Mouse (Mus musculus) layer of hippocampus, postnatal 36 days (tissue): ENCODE results near the gene Ccser1. TPM values are rescaled to one million over a fixed set of nuclear protein-coding genes. Genes with fewer than 3 reads are reported as not detected.
"Not testable (repeated sequence)": the region's sequence is repeated elsewhere in the genome, so short reads cannot be mapped to it uniquely, and the experiment has no call there.

Experiments used
- DNase-seq, 2 experiments: peaks; one replicate each; pipeline ENCODE4 v3.0.0; 2022
- total RNA-seq, 2 experiments: library from RNA; stranded (reverse); gene quantifications; 2 replicates each; pipeline ENCODE4 v1.2.3; 2021

Ccser1 gene
- total RNA-seq, 2 experiments from 2014 or later, result 36.1 to 41.7 TPM

DNA sequence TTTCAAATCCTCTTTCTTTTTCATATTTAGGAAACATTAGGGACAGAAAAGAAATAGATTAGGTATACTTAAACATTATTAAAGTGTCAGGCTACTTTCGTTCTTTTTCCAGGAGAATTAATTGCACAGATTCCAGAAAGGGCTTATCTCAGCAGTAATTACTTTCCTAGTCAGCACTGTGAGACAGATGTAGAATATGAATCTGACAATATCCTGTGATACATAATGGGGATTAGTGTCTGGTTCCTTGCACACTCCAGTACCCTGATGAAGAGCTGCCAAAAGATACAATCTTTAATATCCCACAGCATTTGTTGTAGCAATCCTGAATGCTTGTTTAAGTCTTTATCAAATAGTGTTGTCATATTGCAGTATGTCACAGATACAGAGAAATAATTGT is 548.9 kb downstream of the Ccser1 start:
- DNase-seq, result no peak

DNA sequence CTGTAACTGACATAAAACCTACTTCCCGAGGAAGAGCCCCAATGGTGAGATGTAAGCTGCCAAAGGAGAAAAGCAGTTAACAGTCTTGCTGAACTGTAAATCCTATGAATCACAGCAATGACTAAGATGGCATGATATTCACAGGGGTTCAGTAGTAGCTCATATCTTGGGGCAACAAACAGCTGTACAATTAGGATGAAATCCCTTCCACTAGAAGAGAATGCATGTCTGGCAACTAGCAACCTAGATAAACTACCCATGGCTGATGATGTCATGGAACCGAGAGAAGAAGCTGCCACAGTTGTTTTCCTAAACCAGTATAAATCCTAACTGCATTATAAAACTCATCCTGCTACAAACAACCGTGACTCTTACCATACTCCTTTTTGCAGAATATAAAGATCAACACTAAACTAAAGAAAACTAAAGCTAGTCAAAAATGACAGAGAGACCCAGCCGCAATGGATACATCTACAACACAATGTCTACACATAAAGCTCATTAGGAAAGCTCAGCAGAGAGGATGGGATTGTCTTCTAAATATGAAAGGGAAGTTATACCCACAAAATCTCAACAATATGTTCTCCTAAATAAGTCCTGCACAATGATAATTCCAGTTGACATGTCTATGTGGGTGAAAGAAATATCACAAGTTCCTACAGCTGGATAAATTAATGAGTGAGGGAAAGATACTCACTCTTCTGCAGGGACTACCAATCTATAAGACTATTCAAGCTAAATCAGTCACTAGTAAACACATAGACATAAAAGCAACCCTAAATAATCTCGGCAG is 550.2 kb downstream of the Ccser1 start:
- DNase-seq, result no peak

DNA sequence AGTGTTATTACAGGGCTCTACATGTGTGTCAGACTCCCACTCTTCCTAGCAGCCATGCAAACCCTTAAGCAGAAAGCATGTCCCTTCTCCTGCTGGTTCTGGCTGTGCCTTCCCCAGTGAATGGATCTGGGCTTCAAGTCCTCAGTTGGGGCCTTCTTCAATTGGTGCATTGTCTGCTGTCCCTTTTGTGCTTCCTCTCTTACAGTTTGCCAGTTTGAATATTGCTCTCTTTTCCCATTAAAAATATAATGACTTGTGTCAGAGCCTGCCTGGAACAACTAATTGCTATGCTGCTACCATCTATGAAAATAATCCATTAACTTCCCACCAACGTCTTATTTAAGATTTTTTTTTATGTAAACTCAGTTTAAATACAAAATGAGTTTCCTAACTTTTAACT is 566.2 kb downstream of the Ccser1 start:
- no peak for DNase-seq

DNA sequence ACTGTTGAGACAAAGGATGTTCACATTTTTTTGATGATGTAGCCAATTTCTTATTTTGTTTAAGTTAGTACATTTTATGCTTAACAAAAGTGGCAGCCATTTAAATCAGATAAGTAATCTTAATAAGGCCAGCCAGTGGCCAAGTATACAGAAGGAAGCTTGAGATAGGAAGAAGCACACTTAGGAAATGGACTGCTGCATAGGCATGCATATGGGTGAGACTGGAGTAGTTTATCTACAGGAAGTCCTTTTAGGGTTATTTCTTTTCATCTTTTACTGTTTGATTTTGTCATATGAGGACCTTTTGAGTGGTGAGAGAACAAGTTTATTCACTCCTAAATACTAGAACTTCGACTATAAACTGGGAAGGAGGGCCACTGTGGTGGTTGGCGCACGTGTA is 582.0 kb downstream of the Ccser1 start:
- no peak for DNase-seq

DNA sequence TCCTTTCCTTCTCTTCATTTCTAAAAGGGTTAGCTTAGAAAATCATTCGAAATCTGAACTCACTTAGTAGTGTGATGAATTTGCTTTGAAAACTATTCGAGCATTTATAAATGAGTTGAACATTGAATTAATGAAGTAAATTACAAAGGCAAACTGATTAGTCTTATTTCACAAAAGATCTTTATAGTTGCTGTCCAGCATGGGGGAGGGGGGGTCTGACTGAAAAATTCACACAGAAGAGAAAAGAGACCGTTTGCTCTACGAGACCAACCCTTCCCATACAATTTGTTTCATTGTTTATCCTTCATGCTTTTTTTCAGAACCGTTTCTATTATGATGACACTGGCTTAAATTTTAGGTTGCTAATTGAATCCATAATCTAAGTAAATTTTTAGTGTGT is 583.3 kb downstream of the Ccser1 start:
- no peak for DNase-seq

DNA sequence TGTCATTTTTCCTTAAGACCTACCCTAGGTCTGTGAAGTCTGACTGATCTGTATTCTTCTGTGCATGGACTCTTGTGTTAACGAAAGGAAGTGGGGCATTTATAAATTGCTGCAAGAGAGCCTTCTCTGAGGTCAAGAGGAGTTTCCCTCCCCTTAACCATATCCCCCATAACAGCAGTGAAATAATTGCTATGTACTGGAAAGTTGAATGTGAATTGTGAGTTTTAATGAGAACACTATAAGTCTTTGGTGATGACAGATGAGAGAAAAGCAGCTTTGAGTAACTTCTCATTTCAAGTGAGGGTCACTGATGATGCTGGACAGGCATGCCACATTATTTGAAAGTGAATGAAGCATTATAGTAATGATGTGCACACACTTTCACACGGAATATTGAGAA is 585.7 kb downstream of the Ccser1 start:
- DNase-seq, result no peak

DNA sequence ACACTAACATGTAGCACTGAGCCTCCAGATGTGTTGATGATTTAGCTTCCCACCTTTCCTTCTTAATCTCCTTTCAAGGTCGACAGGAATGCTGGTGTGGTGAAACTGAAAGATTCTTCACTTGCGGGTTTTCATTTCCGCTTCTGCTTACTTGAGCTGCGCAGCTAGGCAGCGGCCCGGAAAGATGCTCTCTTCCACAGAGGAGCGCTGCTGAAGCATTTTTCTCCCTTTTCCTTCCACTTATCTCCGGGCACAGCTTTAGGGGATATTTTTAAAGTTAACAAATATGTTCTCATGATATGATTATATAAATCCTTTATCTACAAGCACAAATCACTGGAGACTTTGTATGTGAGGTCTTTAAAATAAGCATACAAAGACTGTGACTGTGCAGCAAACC is 587.0 kb downstream of the Ccser1 start:
- DNase-seq, result no peak

DNA sequence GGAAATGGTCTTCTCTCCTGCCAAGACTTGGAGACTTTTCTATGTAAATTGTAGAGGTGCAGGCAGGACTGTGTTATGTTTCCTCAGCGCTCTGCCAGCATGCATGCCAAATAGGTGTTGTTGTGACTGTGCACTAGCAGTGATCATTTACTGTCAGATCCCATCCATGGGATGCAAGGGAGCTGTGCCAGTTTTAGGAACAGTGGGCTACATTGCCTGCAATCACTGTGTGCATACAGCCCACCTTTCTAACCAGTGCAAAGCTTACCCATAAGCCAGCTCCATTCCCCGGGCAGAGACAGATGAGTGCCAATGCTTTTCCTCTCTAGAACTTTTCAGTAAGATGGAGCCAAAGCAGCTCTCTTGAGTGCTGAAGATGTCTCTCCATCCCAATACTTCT is 606.6 kb downstream of the Ccser1 start:
- DNase-seq, result no peak

DNA sequence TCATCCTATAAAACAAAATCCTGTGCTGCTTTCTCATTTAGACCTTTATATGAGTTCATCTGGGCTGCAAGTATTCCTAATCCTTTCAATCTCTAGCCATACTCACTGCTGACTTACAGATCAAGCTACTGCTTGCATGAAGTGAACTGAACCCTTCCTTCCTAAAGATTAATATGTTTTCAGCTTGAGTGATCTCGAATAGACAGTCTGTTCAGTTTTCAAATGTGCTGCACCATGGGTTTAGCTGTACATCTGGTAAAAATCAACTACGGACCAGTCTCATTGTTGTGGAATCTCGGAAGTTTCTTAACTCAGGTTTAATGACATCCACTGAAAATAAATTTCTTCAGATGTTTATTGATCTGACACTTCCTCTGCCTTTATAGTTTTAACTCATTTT is 620.8 kb downstream of the Ccser1 start:
- no peak for DNase-seq

DNA sequence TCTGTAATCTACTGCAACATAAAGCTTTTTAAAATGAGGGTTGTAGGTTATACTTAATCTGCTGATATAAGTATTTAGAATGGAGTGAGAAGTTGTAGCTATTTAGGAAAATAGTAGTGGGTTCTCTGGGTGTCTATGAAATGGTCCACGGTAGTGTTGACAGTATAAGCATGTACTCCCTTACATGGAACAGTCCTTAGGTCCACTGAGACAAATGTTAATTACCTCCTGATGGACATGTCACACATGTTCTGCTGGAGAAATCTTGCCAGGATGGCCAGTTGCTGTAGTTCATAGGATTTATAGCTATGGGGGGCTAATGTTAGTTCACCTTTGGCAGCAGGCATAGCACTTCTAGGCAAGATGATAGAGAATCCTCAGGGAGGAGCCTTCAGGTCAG is 625.4 kb downstream of the Ccser1 start:
- DNase-seq, result no peak

DNA sequence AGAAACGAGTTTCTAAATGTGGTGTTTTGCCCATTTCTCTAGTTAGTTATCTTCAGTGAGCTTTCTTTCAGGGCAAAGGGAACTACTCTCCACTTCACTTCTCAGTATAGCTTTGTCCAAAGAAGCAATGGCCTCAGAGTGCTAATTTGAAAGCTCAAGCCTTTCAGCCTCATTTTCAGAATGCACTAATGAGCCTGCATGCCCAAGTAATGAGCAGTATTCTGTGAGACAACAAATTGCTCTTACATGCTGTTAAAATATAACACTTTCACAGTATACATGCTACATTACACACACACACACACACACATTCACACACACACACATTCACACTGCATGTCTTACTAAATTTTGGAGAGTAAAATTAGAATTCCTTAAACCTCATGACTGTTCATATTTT is 637.6 kb downstream of the Ccser1 start:
- no peak for DNase-seq

DNA sequence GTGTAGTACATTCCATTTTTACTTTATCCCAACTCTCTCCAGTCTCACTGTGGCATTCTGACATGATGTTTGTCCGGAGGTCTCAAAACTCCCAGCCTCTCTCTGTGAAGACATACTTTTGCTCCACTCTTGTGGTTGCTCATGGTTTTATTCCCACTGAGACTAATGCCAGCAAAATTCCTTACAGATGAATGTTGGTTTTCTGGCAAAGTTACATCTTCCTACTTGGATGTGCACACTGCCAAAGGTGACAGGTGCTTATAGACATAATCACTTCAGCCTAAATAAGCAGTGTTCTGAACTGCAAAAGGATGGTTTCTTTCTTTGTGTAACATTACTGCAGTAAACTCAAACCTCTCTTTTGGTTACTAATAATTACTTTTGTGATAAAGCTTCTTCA is 696.2 kb downstream of the Ccser1 start:
- DNase-seq, result no peak

DNA sequence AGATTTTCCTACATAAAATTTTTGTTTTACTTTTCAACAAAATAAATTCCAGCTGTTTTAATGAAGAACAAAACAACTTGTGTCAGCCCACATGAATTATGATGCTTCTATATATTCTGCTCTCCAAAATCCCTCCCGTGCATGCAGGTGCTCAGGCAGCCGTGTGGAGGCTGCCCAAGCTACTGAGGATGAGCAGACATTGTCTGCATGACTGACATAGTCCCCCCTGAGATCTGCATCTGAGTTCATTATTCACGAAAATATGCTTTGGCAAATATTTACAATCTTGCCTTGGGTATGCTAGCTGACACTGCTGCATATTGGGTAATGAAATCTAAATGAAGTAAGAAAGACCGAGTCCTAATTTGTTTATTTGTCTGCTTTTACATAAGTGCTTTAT is 718.1 kb downstream of the Ccser1 start:
- no peak for DNase-seq

DNA sequence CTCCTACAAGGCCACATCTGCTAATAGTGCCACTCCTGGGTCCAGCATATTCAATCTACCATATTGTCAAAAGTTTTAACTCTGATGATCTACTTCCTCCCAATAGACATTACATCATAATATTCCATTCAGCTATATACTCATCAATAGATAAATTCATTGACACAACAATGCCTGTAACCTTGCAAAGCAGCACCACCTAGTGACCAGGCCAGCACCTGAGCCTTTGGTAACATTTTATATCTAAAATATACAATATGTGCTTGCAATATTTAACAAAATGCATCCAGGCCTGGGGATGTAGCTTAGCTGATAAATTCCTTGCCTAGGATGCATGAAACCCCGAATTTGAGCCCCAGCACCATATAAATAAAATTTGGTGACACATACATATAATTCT is 722.6 kb downstream of the Ccser1 start:
- DNase-seq, result peak; percentile 6 to 8

DNA sequence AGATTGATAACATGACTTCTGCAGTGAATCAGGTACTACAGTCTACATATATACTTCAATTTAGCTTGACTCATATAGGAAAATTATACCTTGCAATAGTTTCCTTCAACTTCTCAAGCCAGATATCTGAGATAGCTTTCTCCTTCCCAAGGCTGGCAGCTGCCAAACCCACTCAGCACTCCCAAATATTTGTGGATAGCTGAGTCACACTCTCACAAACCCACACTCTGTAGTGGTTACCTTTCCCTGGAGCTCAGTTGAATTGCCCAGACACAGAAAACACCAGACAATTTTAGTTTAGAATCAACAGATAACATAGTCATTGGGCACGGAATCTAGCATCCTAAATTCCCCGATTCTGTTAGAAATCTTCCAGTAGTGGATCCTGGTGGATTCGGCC is 732.8 kb downstream of the Ccser1 start:
- DNase-seq, result no peak

DNA sequence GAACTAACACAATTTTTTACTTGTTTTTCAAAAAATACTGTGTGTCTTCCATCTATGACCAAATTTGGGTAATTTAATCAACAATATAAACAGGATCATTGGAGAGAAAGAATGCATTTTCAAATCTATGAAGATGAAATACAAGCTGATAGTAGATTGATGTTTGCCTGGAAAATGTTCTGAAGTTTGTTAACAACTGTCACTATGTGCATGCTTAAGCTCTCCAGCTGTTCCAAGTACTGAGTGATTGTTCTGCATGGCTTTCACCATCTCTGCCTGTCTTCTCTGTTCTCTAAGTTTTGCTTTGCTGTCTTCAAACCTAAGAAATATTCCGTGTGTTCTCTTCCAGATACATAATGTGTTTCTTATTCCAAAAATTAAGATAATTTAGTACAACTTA is 751.5 kb downstream of the Ccser1 start:
- DNase-seq, result no peak

DNA sequence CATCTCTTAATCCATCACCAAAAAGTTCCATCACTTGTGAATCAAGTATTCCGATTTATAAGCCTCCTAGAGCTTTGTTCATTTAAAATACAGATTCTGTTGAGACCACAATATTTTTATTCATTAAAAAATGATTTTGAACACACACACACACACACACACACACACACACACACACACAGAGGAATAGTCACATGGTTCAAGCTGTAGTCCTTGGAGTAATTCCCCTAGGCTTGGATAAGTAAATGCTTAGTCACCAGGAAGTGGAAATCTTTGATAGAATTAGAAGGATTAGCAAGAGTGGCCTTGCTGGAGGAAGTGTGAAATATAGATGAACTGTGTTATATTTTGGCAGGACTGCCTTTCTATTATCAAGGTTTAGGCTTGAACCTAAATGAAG is 756.5 kb downstream of the Ccser1 start:
- DNase-seq, result no peak

DNA sequence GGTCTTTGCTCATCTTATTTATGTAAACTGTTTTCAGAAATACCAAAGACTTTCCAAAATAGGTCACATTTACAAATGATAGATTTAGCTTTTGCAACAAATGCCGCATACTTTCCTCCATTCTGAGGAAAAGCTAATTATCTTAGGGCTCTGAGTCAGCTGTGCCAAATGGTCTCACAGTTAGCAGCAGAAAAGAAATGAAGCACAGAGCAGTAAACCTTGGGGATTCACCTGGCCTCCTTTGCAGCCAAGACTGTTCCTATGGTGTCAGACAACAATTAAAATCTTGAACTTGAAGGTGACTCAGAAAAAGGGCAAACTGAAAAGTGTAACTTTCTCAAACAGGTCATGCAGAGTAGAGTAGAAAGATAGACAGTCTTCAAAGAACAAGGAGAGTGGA is 759.1 kb downstream of the Ccser1 start:
- no peak for DNase-seq

DNA sequence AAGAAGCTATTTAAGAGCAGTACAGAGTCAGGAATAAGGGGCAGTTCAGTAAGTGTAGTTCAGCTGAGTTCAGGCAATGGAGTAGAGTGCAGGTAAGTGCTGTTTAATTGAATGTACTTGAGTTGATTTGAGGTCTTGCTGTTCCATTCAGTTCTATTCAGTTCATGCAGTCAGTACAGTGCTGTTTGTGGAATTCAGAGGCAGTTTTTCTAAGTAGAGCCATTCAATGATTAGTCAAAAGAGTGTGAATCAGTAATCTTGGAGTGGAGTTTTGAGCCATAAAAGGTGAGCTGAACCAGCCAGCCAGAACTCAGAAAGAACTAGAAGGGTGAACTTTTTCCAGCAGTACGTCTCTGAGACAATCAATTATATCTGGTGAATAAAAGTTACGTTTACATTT is 773.6 kb downstream of the Ccser1 start:
- no peak for DNase-seq

DNA sequence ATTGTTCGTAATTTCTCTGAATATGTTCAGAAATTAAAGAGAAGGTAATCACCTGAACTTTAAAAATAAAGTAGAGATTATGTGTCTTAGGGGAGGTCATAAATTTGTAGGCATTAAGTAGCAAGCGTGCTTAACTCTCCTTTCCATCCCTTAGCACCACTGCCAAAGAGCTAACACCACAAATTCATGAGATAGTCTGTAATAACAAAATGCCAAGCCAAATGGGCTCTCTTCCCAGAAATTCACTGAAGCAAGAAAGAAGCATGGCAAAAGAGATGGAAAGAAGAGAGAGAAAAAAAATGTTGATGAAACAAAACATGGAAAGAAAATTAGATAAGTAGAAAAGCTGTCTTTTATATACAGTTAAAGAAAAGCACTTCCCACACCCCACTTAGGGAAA is 796.8 kb downstream of the Ccser1 start:
- DNase-seq, result no peak

DNA sequence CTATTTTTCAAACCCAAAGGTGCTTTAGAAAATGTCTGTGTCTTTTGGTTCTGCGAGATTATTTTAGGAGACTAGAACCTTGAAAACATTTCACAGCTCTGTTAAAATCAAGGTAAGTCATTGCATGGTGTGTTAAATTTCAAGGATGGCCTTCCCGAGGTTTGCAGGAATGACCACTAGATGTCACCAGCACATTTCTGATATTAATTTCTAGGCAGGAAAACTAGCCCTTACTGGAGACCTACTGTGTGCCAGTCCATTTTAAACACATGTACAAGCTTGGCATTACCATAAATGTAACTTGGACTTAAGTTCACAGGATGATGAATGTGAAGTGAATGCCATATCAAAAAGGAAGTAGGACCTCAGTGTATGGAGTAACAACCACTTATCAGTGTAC is 798.3 kb downstream of the Ccser1 start:
- DNase-seq, result no peak

DNA sequence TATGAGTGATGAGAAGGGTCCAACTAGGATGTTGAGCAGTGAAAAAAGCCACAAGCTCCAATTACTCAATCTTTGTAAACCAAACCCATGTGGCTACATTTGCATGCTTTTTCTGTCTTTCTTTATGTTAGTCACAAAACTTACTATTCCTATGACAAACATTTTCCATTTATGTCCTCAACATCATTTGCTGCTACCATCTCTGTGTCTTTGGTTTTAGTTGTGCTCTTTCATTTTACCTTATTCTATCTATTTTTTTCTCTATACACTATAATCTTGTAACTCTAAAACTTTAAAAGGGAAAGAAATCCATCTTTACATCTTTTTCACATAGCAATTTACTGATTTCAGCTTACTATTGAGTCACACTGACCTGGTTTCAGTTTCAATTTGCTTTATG is 834.2 kb downstream of the Ccser1 start:
- no peak for DNase-seq

DNA sequence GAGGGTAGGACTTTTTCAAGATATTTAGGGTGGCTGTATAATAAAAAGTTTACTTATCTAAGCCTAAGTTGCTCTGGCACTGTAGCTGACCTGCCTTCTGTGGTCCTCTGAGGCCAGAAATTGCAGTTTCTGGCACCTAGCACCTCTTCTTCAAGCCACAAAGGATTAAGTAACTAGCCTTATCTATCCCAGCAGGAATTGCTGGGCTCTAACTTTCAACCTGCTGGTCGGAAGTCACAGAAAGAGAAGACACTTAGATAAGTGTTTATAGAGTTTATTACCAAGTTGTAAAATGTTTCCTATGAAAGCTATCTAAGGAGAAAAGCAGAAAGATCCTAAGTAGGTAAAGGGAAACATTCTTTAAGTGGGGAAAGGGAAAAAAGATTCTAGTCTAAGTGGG is 864.3 kb downstream of the Ccser1 start:
- DNase-seq, result no peak

DNA sequence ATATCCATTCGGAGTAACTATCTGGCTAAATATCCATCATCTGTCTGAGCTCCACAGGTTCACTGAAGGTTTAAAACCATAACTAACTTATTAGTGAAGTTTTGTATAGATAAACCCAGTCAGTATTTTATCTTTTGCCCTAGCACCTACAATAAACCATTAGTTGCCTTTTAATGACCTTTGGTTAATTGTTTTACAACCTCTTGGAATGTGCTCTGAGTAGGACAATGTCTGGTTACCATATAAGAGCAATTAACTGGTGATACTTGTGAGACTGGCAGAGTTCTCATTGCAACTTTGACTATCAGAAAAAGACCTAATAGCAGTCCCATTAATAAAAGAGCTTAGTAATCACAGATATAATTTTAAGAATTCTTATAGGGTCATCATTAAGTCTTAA is 864.9 kb downstream of the Ccser1 start:
- not testable (repeated sequence) for DNase-seq

DNA sequence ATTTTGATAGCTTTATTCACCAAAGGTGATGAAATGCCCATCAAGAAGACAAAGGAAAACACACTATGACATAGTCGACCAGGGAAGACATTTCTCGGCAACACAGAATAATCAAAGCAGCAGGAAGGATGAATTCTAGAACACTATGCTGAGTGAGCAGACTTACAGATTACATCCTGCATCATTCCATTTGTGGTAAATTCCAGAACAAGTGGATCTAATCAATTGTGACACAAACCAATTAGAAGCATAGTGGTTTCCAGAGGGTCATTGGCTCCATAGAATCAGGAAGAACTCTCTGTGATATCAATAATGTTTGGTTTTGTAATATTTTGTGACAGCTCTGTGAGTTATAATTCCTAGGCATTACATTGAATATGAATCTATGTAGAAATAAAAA is 875.2 kb downstream of the Ccser1 start:
- DNase-seq, result no peak
